ENCODE assay signal across 22 mouse cellular contexts in genomic region chr12:97929877-97930276, GRCm38 (mm10).
DNase-seq lines count a peak whose midpoint lies in the region; ATAC-seq and TF ChIP-seq lines count a peak whose summit lies in the region.
"Had no signal": no experiment of that assay in that cellular context is flagged by ENCODE, and none has a peak within 500 bp of the region (broad histone marks: within the 10 kb centered on the region; RNA-seq: fewer than 3 reads in every experiment).

No protein-coding gene starts in this region.

- TF ChIP-seq CTCF in kidney, postnatal 0 days (IDR thresholded peaks at IDR 0.05; ENCODE audit: low read depth) = no peak

- ATAC-seq in kidney, embryonic 15.5 days (replicated peaks; ENCODE audit: low FRiP score) = peak; percentile 69; the same call in 1 of the 2 replicates
- no peak for ATAC-seq in kidney, postnatal 0 days (replicated peaks; ENCODE audit: low FRiP score, low read depth)
- ATAC-seq: forebrain, embryonic 14.5 days had no signal

- DNase-seq in kidney, adult 8-10 months = no peak
- peak; percentile 29 for DNase-seq in kidney, postnatal 0 days (ENCODE audit: low spot score)
- no peak for DNase-seq in kidney, postnatal 10 days
- DNase-seq in mesoderm, embryonic 11.5 days (ENCODE audit: low read depth, low spot score) = peak; percentile 28
- no peak for DNase-seq in thymus, adult 18-20 months
- DNase-seq: adrenal gland, adult 2 months; adrenal gland, postnatal 10 days; adrenal gland, postnatal 25 days; cerebellum, adult 11 months; cerebellum, adult 18-20 months; cerebellum, adult 8-10 months; cerebellum, adult 9-11 months; cerebellum, postnatal 14 days; cerebellum, postnatal 36 days; embryo, embryonic 11 days had no signal

- WGBS in kidney, embryonic 15.5 days = 36% methylated on average over 5 of the region's 5 CpGs
- 29% methylated on average over 5 of the region's 5 CpGs for WGBS in kidney, postnatal 0 days

- no peaks in the 10 kb centered on the region for H3K36me3 ChIP-seq in kidney, embryonic 15.5 days
- no peaks in the 10 kb centered on the region for H3K36me3 ChIP-seq in kidney, postnatal 0 days (ENCODE audit: insufficient read depth, low read length)
- H3K36me3 ChIP-seq: embryonic facial prominence, embryonic 13.5 days; embryonic facial prominence, embryonic 15.5 days; forebrain, embryonic 10.5 days; forebrain, embryonic 12.5 days had no signal

- H3K9ac ChIP-seq in kidney, embryonic 15.5 days = no peak overlapping the region
- H3K9ac ChIP-seq in kidney, postnatal 0 days (ENCODE audit: low read depth, low read length) = no peak overlapping the region
- H3K9ac ChIP-seq: embryonic facial prominence, embryonic 13.5 days; embryonic facial prominence, embryonic 15.5 days; forebrain, embryonic 12.5 days had no signal

- no peaks in the 10 kb centered on the region for H3K4me1 ChIP-seq in kidney, embryonic 15.5 days
- H3K4me1 ChIP-seq in kidney, postnatal 0 days (replicated peaks; ENCODE audit: insufficient read depth, low read length) = no peaks in the 10 kb centered on the region
- H3K4me1 ChIP-seq: embryonic facial prominence, embryonic 13.5 days; embryonic facial prominence, embryonic 15.5 days; forebrain, embryonic 12.5 days had no signal

- no peak overlapping the region for H3K4me2 ChIP-seq in kidney, embryonic 15.5 days
- H3K4me2 ChIP-seq in kidney, postnatal 0 days (ENCODE audit: low read length) = no peak overlapping the region
- H3K4me2 ChIP-seq: embryonic facial prominence, embryonic 13.5 days; embryonic facial prominence, embryonic 15.5 days; forebrain, embryonic 12.5 days had no signal

- no peak overlapping the region for H3K4me3 ChIP-seq in kidney, embryonic 15.5 days (replicated peaks)
- H3K4me3 ChIP-seq in kidney, postnatal 0 days (replicated peaks; ENCODE audit: low read depth, low read length) = no peak overlapping the region
- H3K4me3 ChIP-seq: embryonic facial prominence, embryonic 13.5 days; embryonic facial prominence, embryonic 15.5 days; erythroblast, embryonic 14.5 days; forebrain, embryonic 10.5 days; forebrain, embryonic 12.5 days had no signal

- H3K27ac ChIP-seq in kidney, embryonic 15.5 days = no peak overlapping the region
- no peak overlapping the region for H3K27ac ChIP-seq in kidney, postnatal 0 days
- H3K27ac ChIP-seq: embryonic facial prominence, embryonic 13.5 days; embryonic facial prominence, embryonic 15.5 days; forebrain, embryonic 10.5 days; forebrain, embryonic 12.5 days had no signal

- H3K9me3 ChIP-seq in kidney, embryonic 15.5 days (replicated peaks) = no peaks in the 10 kb centered on the region
- H3K9me3 ChIP-seq in kidney, postnatal 0 days (replicated peaks; ENCODE audit: low read length) = no peaks in the 10 kb centered on the region
- H3K9me3 ChIP-seq: embryonic facial prominence, embryonic 13.5 days; embryonic facial prominence, embryonic 15.5 days; forebrain, embryonic 10.5 days; forebrain, embryonic 12.5 days had no signal

- H3K27me3 ChIP-seq in kidney, embryonic 15.5 days = no peaks in the 10 kb centered on the region
- no peaks in the 10 kb centered on the region for H3K27me3 ChIP-seq in kidney, postnatal 0 days (ENCODE audit: insufficient read depth, low read length)
- H3K27me3 ChIP-seq: embryonic facial prominence, embryonic 13.5 days; embryonic facial prominence, embryonic 15.5 days; forebrain, embryonic 12.5 days had no signal

Comparison
In these comparisons a context has a peak if more than half of its experiments do, and no peak if none do; other contexts are left out.
1. DNase-seq: peak in kidney, postnatal 0 days (single experiment) and mesoderm, embryonic 11.5 days (single experiment); none in kidney, adult 8-10 months (0 of 2), kidney, postnatal 10 days (single experiment) and thymus, adult 18-20 months (0 of 2).